Mouse (Mus musculus): ENCODE data around the gene Gm3250.
"Not testable (repeated sequence)": the region's sequence is repeated elsewhere in the genome, so short reads cannot be mapped to it uniquely, and the experiment has no call there.

The Gm3250 gene

GRCm38 (mm10) chr10:77750686-77751085 is 31.7 kb downstream of the Gm3250 start:
- DNase-seq (ENCODE audit: low spot score) = not testable (repeated sequence)

- DNase-seq (ENCODE audit: low spot score) = not testable (repeated sequence)
Observed at GRCm38 (mm10) chr10:77741924-77742688, 40.2 kb downstream of the Gm3250 start, which contains the start of gene Gm18596. TSS of gene Gm18596 (minus strand) at chr10:77742638.

GRCm38 (mm10) chr10:77738929-77739328 is 43.4 kb downstream of the Gm3250 start:
- no peak for DNase-seq (ENCODE audit: low spot score)

GRCm38 (mm10) chr10:77735928-77736327 is 46.4 kb downstream of the Gm3250 start:
- DNase-seq (ENCODE audit: low spot score) = no peak
